Mouse (Mus musculus): ENCODE measurements around the gene Fbll1. TPM values are rescaled to one million over a fixed set of nuclear protein-coding genes. Genes with fewer than 3 reads are reported as not detected.
"Not testable (repeated sequence)": the region's sequence is repeated elsewhere in the genome, so short reads cannot be mapped to it uniquely, and the experiment has no call there.

Gene Fbll1
- polyA plus RNA-seq (2012; rRNA removed) = 0.05 TPM in 1 of 2 replicates, not detected in the other

- H3K27me3 ChIP-seq (replicated peaks; ENCODE audit: control insufficient read depth, insufficient read depth, low read length) = peaks cover 3% of the 10 kb centered on the region; the same call in 1 of the 2 replicates
- no peak within 1 kb of the TSS for H3K4me3 ChIP-seq (ENCODE audit: insufficient read depth, low read depth, low read length)
- DNase-seq = peak; percentile 26
- TF ChIP-seq CTCF (conservative IDR thresholded peaks at IDR 0.05; ENCODE audit: insufficient read depth, insufficient read length, low read depth, low read length) (no peak), POLR2A (IDR thresholded peaks at IDR 0.05; ENCODE audit: low read depth, low read length) (no peak)
- no peaks in the 10 kb centered on the region for H3K4me1 ChIP-seq (ENCODE audit: control insufficient read depth, insufficient read depth, low read length)
- no peaks in the 10 kb centered on the region for H3K36me3 ChIP-seq (ENCODE audit: control insufficient read depth, insufficient read depth, low read length)
- H3K27ac ChIP-seq (ENCODE audit: insufficient read depth, low read depth, low read length) = no peak within 1 kb of the TSS
- WGBS = 17% methylated on average over 11 of the region's 11 CpGs
Measured at GRCm38 (mm10) chr11:35798874-35799273, at the start of gene Fbll1. Fbll1 (minus strand) TSS chr11:35798884.

GRCm38 (mm10) chr11:35844299-35844698, 45.6 kb upstream of the Fbll1 start:
- Histone ChIP-seq H3K4me1 (ENCODE audit: control insufficient read depth, insufficient read depth, low read length) (no peaks in the 10 kb centered on the region), H3K27me3 (replicated peaks; ENCODE audit: control insufficient read depth, insufficient read depth, low read length) (no peaks in the 10 kb centered on the region), H3K27ac (ENCODE audit: insufficient read depth, low read depth, low read length) (no peak overlapping the region), H3K36me3 (ENCODE audit: control insufficient read depth, insufficient read depth, low read length) (peaks cover 2% of the 10 kb centered on the region; the same call in 1 of the 2 replicates), H3K4me3 (ENCODE audit: insufficient read depth, low read depth, low read length) (no peak overlapping the region)
- 84% methylated on average over 9 of the region's 9 CpGs for WGBS
- no peak for DNase-seq
- TF ChIP-seq CTCF (conservative IDR thresholded peaks at IDR 0.05; ENCODE audit: insufficient read depth, insufficient read length, low read depth, low read length) = no peak
- no peak for TF ChIP-seq POLR2A (IDR thresholded peaks at IDR 0.05; ENCODE audit: low read depth, low read length)

DNA sequence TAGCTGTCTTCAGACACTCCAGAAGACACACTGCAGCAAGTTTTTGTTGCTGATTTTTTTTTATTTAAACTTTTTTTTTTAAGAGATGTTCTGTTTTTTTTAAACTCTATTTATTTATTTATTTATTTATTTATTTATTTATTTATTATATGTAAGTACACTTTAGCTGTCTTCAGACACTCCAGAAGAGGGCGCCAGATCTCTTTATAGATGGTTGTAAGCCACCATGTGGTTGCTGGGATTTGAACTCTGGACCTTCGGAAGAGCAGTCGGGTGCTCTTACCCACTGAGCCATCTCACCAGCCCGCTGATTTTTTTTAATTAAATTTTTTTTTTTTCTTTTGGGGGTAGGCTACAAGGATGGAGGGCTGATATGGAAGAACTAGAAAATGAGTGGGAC, 43.9 kb upstream of the Fbll1 start:
- H3K36me3 ChIP-seq (ENCODE audit: control insufficient read depth, insufficient read depth, low read length); H3K4me3 ChIP-seq (ENCODE audit: insufficient read depth, low read depth, low read length); H3K4me1 ChIP-seq (ENCODE audit: control insufficient read depth, insufficient read depth, low read length); DNase-seq; H3K27me3 ChIP-seq (replicated peaks; ENCODE audit: control insufficient read depth, insufficient read depth, low read length); H3K27ac ChIP-seq (ENCODE audit: insufficient read depth, low read depth, low read length): not testable (repeated sequence)
- WGBS = 83% methylated on average over 4 of the region's 4 CpGs

DNA sequence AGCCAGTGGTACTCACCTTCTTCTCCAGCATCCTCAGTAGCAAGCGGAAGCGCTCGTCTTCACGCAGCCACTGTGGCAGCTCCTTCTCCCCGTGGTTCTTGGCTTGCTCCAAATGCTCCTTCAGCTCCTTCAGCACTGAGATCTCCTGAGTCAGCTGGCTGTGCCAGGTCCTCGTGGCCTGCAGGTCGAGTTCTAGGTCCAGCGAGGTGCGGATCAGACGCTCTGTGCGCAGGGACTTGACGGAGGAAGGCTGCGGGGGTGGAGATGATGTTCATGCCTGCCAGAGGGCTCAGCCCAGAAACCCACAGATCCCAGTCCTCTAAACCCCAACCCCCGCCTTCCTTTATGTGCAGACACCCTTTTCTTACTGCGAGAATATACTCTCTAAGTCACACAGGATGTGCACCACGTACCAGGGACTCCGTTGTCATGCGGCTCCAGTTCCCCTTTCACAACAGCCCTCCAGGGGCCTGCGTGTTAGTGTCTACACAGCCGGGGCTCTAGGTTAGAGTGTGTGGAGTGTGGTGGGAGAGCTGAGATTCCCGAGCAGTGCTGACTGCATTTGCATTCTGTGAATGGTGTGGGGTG, 43.1 kb upstream of the Fbll1 start:
- no peak overlapping the region for H3K4me3 ChIP-seq (ENCODE audit: insufficient read depth, low read depth, low read length)
- H3K27me3 ChIP-seq (replicated peaks; ENCODE audit: control insufficient read depth, insufficient read depth, low read length) = no peaks in the 10 kb centered on the region
- no peaks in the 10 kb centered on the region for H3K4me1 ChIP-seq (ENCODE audit: control insufficient read depth, insufficient read depth, low read length)
- TF ChIP-seq POLR2A (IDR thresholded peaks at IDR 0.05; ENCODE audit: low read depth, low read length) (no peak), CTCF (conservative IDR thresholded peaks at IDR 0.05; ENCODE audit: insufficient read depth, insufficient read length, low read depth, low read length) (no peak)
- WGBS = 86% methylated on average over 21 of the region's 21 CpGs
- no peak for DNase-seq
- H3K27ac ChIP-seq (ENCODE audit: insufficient read depth, low read depth, low read length) = no peak overlapping the region
- peaks cover 2% of the 10 kb centered on the region; the same call in 1 of the 2 replicates for H3K36me3 ChIP-seq (ENCODE audit: control insufficient read depth, insufficient read depth, low read length)

DNA sequence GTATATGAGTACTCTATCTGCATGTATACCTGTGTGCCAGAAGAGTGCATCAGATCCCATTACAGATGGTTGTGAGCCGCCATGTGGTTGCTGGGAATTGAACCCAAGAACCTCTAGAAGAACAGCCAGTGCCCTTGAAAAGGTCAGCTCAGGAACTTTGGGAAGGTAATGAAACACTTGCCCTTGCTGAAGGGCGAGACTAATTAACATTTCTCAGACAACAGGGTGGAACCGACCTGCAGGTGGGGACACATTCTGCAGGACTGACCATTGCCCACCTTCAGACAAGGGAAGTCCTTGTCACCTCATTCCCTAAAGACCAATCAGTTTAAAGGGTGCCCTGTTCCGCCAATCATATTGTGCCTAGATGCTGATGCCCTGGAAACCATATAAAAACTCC, 42.1 kb upstream of the Fbll1 start:
- not testable (repeated sequence) for DNase-seq; H3K4me1 ChIP-seq (ENCODE audit: control insufficient read depth, insufficient read depth, low read length); H3K27me3 ChIP-seq (replicated peaks; ENCODE audit: control insufficient read depth, insufficient read depth, low read length); H3K36me3 ChIP-seq (ENCODE audit: control insufficient read depth, insufficient read depth, low read length); H3K4me3 ChIP-seq (ENCODE audit: insufficient read depth, low read depth, low read length); H3K27ac ChIP-seq (ENCODE audit: insufficient read depth, low read depth, low read length)
- WGBS = 86% methylated on average over 4 of the region's 4 CpGs

DNA sequence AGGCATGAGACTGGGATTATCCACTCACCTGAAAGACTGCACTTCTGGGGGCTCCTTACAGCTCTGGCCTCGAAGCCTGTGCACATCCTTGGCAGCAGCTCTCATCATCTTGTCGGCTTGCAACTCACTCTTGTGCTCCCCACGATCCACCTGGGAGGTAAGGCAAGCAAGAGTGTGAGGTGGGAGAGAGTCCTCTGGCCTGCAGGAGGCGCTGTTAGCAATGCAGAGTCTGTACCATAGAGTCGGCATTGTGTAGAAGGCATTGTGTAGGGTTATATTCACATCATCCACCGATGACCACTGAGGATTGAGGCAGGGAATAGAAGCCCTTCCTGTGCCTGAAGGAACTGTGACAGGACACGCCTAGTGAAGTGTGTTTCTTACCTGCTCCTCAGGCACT, 41.6 kb upstream of the Fbll1 start:
- Histone ChIP-seq H3K27me3 (replicated peaks; ENCODE audit: control insufficient read depth, insufficient read depth, low read length) (no peaks in the 10 kb centered on the region), H3K36me3 (ENCODE audit: control insufficient read depth, insufficient read depth, low read length) (peaks cover 2% of the 10 kb centered on the region; the same call in 1 of the 2 replicates), H3K4me1 (ENCODE audit: control insufficient read depth, insufficient read depth, low read length) (no peaks in the 10 kb centered on the region), H3K4me3 (ENCODE audit: insufficient read depth, low read depth, low read length) (no peak overlapping the region), H3K27ac (ENCODE audit: insufficient read depth, low read depth, low read length) (no peak overlapping the region)
- TF ChIP-seq CTCF (conservative IDR thresholded peaks at IDR 0.05; ENCODE audit: insufficient read depth, insufficient read length, low read depth, low read length) = peak; percentile 41
- TF ChIP-seq POLR2A (IDR thresholded peaks at IDR 0.05; ENCODE audit: low read depth, low read length) = no peak
- WGBS = 74% methylated on average over 7 of the region's 7 CpGs
- no peak for DNase-seq

- TF ChIP-seq CTCF (conservative IDR thresholded peaks at IDR 0.05; ENCODE audit: insufficient read depth, insufficient read length, low read depth, low read length) (no peak), POLR2A (IDR thresholded peaks at IDR 0.05; ENCODE audit: low read depth, low read length) (no peak)
- Histone ChIP-seq H3K27me3 (replicated peaks; ENCODE audit: control insufficient read depth, insufficient read depth, low read length) (no peaks in the 10 kb centered on the region), H3K4me1 (ENCODE audit: control insufficient read depth, insufficient read depth, low read length) (peaks cover under 1% of the 10 kb centered on the region), H3K36me3 (ENCODE audit: control insufficient read depth, insufficient read depth, low read length) (peaks cover 2% of the 10 kb centered on the region; the same call in 1 of the 2 replicates), H3K27ac (ENCODE audit: insufficient read depth, low read depth, low read length) (no peak overlapping the region), H3K4me3 (ENCODE audit: insufficient read depth, low read depth, low read length) (no peak overlapping the region; the same call in 1 of the 2 replicates)
- WGBS = 23% methylated on average over 28 of the region's 28 CpGs
- DNase-seq = peak; percentile 92
Measured at GRCm38 (mm10) chr11:35838345-35839338, 40.0 kb upstream of the Fbll1 start.

Data from kidney, adult 2 months (tissue).